Mouse (Mus musculus): ENCODE data around the gene Aoah.

Gene Aoah

DNA sequence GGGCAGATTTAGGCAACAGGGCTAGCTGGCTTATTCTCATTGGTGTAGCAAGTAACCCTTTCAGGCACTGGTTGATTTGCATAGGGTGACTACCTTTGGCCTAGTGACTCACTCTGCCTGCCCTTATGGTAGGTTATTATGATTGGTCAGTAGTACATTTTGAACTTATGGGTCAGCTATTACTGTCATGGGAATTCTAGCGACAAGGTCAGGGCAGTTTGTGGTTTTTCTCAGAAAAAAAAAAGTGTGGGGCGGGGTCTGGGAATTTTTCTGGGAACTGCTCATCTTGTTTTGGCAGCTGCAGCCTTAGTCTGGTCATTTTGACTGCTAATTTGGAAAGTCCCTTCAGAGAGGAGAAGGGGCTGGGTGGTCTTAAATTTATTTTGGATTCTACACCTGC lies 272.1 kb downstream of the Aoah start:
- DNase-seq (ENCODE audit: low spot score in 2 of 2): no peak

- no peak for DNase-seq (ENCODE audit: low spot score in 2 of 2)
These were observed 280.9 kb downstream of the Aoah start, which contains the start of gene Olfr1370 for GRCm38 (mm10) chr13:21074847-21075246. TSS of gene Olfr1370 (minus strand) at chr13:21074947.

DNA sequence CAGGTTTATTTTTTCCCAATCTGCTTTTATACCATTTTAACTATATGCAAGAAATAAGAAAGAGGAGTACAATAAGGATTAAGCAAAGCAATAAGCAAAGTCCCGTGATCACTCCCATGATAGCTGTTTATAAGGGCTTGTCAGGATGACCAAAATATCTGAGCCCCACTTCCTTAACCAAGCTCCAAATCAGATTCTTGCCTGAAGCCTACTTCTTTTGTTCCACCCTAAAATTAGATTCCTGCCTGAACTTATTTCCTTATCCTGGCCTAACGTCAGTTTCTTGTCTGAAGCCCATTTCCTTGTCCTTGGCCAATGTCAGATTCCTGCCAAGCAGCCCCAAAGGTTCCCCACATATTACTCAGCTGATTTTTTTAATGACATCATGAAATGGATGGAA lies 288.8 kb downstream of the Aoah start:
- no peak for DNase-seq (ENCODE audit: low spot score in 2 of 2)
